In the genomic region with DNA sequence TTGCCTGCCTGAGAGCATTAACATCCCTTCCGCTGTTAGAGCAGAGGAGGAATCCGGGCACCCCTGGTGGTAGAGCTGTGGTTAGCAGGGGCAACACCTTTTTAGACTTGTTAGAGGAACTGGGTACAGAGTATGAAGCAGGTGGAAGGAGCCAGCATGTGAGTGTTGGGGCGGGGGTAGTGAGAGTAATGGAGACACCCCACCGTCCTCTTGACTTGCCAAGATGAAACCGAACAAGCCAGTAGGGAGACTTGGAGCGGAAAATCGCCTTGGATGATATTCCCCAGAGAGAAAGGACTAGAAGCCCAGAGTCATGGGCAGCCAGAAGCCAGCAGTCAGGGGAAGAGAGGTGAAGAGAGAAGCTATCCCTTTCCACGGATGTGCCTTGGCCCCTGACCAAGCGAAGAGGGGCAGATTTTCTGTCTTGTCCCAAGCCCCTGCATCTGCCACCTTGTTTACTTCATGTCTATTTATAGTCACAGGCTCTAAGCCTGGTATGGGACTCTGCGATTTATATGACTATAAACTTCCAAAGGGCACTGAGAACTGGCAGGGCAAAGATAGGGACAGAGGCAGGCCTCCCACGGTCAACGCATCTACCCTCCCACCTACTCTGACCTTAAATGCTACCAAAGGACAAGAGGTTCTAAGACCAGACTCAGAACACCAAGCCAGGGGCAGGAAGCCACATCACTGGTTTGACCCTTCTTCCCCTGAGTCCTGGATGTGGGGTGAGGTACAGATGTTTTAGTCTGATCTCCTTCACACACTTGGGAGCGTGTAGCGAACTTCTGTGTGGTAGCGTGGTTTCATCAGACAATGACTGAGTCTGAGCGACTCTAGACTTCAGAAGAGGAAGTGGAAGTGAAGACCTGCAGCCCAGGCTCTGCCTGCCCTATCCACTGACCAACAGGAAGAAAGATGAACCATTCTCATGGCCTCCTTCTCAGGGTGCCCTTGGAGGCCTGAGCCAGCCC, we compare ENCODE assay signal across 8 mouse cellular contexts. TPM values are rescaled to one million over a fixed set of nuclear protein-coding genes. Genes with fewer than 3 reads are reported as not detected.
DNase-seq lines count a peak whose midpoint lies in the region; ATAC-seq and TF ChIP-seq lines count a peak whose summit lies in the region.

No protein-coding gene starts in this region.

- DNase-seq in left cerebral cortex, adult 2 months (ENCODE audit: extremely low spot score in 1 of 2, low spot score in 2 of 2): no peak
- DNase-seq in left cerebral cortex, postnatal 10 days (ENCODE audit: extremely low spot score in 1 of 2, low spot score in 2 of 2): no peak
- DNase-seq in thymus, postnatal 10 days (ENCODE audit: low spot score in 2 of 2): peak; percentile 22 to 41
- no peak for DNase-seq in forebrain, embryonic 10.5 days (ENCODE audit: extremely low spot score, low spot score)
- no peak for DNase-seq in left cerebral cortex, adult 9 months (ENCODE audit: low spot score in 2 of 2)
- no peak for DNase-seq in left cerebral cortex, adult 8-10 months (ENCODE audit: low spot score in 2 of 2)

- intact Hi-C loops in left cerebral cortex, adult 2 months (cut with DNase I): loop anchor here (2.0 kb wide), 1 partner anchor 127 kb away; no protein-coding TSS in a partner anchor
- intact Hi-C loops in left cerebral cortex, postnatal 10 days (cut with DNase I): loop anchor here (10.0 kb wide), 1 partner anchor 237 kb away; no protein-coding TSS in a partner anchor

- ATAC-seq in common myeloid progenitor, adult 5-6 weeks (replicated peaks; ENCODE audit: low read depth, poor library complexity, severe bottlenecking): peak; percentile 68
- ATAC-seq in megakaryocyte, adult 5-6 weeks (ENCODE audit: poor library complexity, severe bottlenecking): peak; percentile 83

- no peaks in the 10 kb centered on the region for H3K9me3 ChIP-seq in forebrain, embryonic 10.5 days

- TF ChIP-seq CTCF in left cerebral cortex, adult 2 months (IDR thresholded peaks at IDR 0.05): peak; percentile 38

- H3K27me3 ChIP-seq in forebrain, embryonic 10.5 days (ENCODE audit: poor library complexity, severe bottlenecking): peaks cover 99% of the 10 kb centered on the region

- H3K36me3 ChIP-seq in forebrain, embryonic 10.5 days (replicated peaks): no peaks in the 10 kb centered on the region

- no peak overlapping the region; the same call in 1 of the 2 replicates for H3K27ac ChIP-seq in left cerebral cortex, adult 2 months
- H3K27ac ChIP-seq in forebrain, embryonic 10.5 days: no peak overlapping the region

- peaks cover 35% of the 10 kb centered on the region for H3K4me1 ChIP-seq in forebrain, embryonic 10.5 days

- 54% methylated on average over 16 of the region's 16 CpGs for WGBS in forebrain, embryonic 10.5 days

- no peak overlapping the region for H3K4me3 ChIP-seq in left cerebral cortex, adult 2 months
- H3K4me3 ChIP-seq in forebrain, embryonic 10.5 days: no peak overlapping the region

RNA-seq across cellular contexts. Expression of gene Btrc, which starts 55.9 kb away (rescaled TPM):
- 100 to 1,000 TPM in 1 of 2 experiments, 10 to 100 TPM in 1; 99.6 to 113 TPM for total RNA-seq in left cerebral cortex, adult 2 months (2021)
- 10 to 100 TPM; 88.9 to 89.8 TPM for total RNA-seq in left cerebral cortex, postnatal 10 days (2021)
- 19.7 and 27.1 TPM in 2 replicates for total RNA-seq in common myeloid progenitor, adult 5-6 weeks (2017)
- 5.7 and 14.8 TPM in 2 replicates for total RNA-seq in megakaryocyte, adult 5-6 weeks (2015)
- 8.2 and 9.3 TPM in 2 replicates for total RNA-seq in megakaryocyte, adult 5-6 weeks (2017)
- polyA plus RNA-seq in forebrain, embryonic 10.5 days (2016; fragmentation: Nextera tagmentation; extraction: Ambion mirVana): 47.4 and 50.3 TPM in 2 replicates
- 100 to 1,000 TPM in 1 of 4 experiments, 10 to 100 TPM in 3; 95.8 to 104 (median 97.6) TPM for total RNA-seq in left cerebral cortex, adult 8-10 months (2022)

Comparison
In these comparisons a context has a peak if more than half of its experiments do, and no peak if none do; other contexts are left out.
1. DNase-seq: peak in thymus, postnatal 10 days (2 of 2); none in left cerebral cortex, adult 2 months (0 of 2), left cerebral cortex, postnatal 10 days (0 of 2), forebrain, embryonic 10.5 days (single experiment), left cerebral cortex, adult 9 months (0 of 2) and left cerebral cortex, adult 8-10 months (0 of 2).